Mouse (Mus musculus): Measurements from ENCODE around the gene Rab3il1.

DNA sequence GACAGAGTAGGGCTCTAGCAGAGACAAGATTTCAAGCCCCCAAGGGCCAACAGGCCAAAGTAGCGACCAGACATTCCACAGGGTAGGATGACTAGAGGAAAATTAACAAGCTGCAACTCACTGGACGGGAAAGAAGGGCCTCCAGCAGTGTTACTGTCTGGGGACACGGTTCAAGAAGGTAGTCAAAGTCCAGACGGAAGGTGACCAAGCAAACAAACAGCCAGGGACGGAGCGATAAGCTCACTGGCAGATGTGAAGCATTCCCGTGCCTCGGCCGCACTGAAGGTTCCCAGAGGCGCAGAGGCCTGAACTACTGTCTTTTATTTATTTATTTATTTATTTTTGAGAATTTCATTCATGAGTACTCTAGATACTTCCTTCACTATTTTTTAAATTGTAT is 24.4 kb upstream of the Rab3il1 start:
- TF ChIP-seq CTCF (IDR thresholded peaks at IDR 0.05; ENCODE audit: control insufficient read depth, insufficient read depth, insufficient read length) (no peak), USF1 (IDR thresholded peaks at IDR 0.05; ENCODE audit: low read depth) (no peak), MYOG (IDR thresholded peaks at IDR 0.05; ENCODE audit: control insufficient read depth, extremely low read depth, insufficient read length) (no peak), MYOD1 (IDR thresholded peaks at IDR 0.05; ENCODE audit: control insufficient read depth, insufficient read length, low read depth) (no peak), MAX (IDR thresholded peaks at IDR 0.05) (no peak), CEBPB (IDR thresholded peaks at IDR 0.05; ENCODE audit: low read depth) (no peak)

Data from C2C12 (cell line).